Mouse (Mus musculus) adrenal gland, adult 2 months (tissue): ENCODE measurements around the gene Dcaf6. TPM values are rescaled to one million over a fixed set of nuclear protein-coding genes. Genes with fewer than 3 reads are reported as not detected.

Experiments
- polyA plus RNA-seq: library from polyadenylated mRNA; depleted of rRNA; stranded (reverse); fragments of >200 nt; gene quantifications from 2 replicates; pipeline ENCODE4 v1.2.3, GENCODE M21; 2012; rRNA removed
- total RNA-seq, 2 experiments: library from RNA; stranded (reverse); gene quantifications; 2 replicates each; pipeline ENCODE4 v1.2.3; 2021

Gene Dcaf6
- total and polyA plus RNA-seq, 3 experiments, result 27.9 to 34.3 (median 31.7) TPM

Other genes with a start within 250 kb of the Dcaf6 start
- gene Tiprl, start 223.5 kb downstream of the Dcaf6 start, total RNA-seq, result 10 to 100 TPM; 45.0 to 46.3 TPM
- gene Tiprl, start 223.5 kb downstream of the Dcaf6 start, polyA plus RNA-seq, result 32.6 and 44.9 TPM in 2 replicates
- 1 to 10 TPM in 1 of 2 experiments, under 1 TPM in 1; 0.58 to 1.1 TPM for gene Gpr161, start 164.7 kb downstream of the Dcaf6 start, total RNA-seq
- gene Gpr161, start 164.7 kb downstream of the Dcaf6 start, polyA plus RNA-seq, result 0.71 and 0.75 TPM in 2 replicates
- gene Mpc2, start 162 bp upstream of the Dcaf6 start, total RNA-seq, result 100 to 1,000 TPM; 166 to 287 TPM
- gene Mpc2, start 162 bp upstream of the Dcaf6 start, polyA plus RNA-seq, result 194 and 215 TPM in 2 replicates
- 1 to 10 TPM in 1 of 2 experiments, under 1 TPM in 1; 0.45 to 1.8 TPM for gene Adcy10, start 24.7 kb upstream of the Dcaf6 start, total RNA-seq
- 0.19 and 0.36 TPM in 2 replicates for gene Adcy10, start 24.7 kb upstream of the Dcaf6 start, polyA plus RNA-seq
- 10 to 100 TPM; 14.1 to 21.5 TPM for gene Mpzl1, start 174.1 kb upstream of the Dcaf6 start, total RNA-seq
- gene Mpzl1, start 174.1 kb upstream of the Dcaf6 start, polyA plus RNA-seq, result 12.8 and 12.9 TPM in 2 replicates
- gene Rcsd1, start 249.3 kb upstream of the Dcaf6 start, total RNA-seq, result 10 to 100 TPM; 13.5 to 16.0 TPM
- 4.4 and 4.9 TPM in 2 replicates for gene Rcsd1, start 249.3 kb upstream of the Dcaf6 start, polyA plus RNA-seq